Mouse (Mus musculus) adrenal gland (tissue): Measurements from ENCODE around the gene Npcd.

Experiments
- intact Hi-C: fragments of 180-260 bp; cut with DNase I; formaldehyde crosslinking; loops from one replicate; pipeline ENCODE4 v1.15.1; 2025
- long read RNA-seq, 2 experiments: library from polyadenylated mRNA; unstranded; transcript quantifications; one replicate each; pipeline ENCODE4 v2.0.0; 2020; ENCODE audit warnings: borderline replicate concordance in 1 of 2; ENCODE audit not compliant: insufficient replicate concordance in 1 of 2

Gene Npcd
- long read RNA-seq, experiment 1, partial matches to known transcripts = 0 of 1 reads
- long read RNA-seq, experiment 1, other reads (novel, unspliced or antisense) = 1 of 1 reads
- long read RNA-seq, experiment 2, partial matches to known transcripts = 1 of 2 reads
- long read RNA-seq, experiment 2, other reads (novel, unspliced or antisense) = 1 of 2 reads

- intact Hi-C loops = loop anchor here (5.0 to 10.0 kb wide), 2 partner anchors 82 to 240 kb away; no protein-coding TSS in a partner anchor
Measured at GRCm38 (mm10) chr15:79834130-79834880, at the start of gene Npcd, which contains the start of gene Cbx6. Npcd (minus strand) TSS chr15:79834237. Cbx6 (minus strand) TSS chr15:79834688.

- intact Hi-C loops = loop anchor here (2.0 kb wide), 1 partner anchor 53 kb away; no protein-coding TSS in a partner anchor
Measured at GRCm38 (mm10) chr15:79883352-79883822, 49.4 kb upstream of the Npcd start.

GRCm38 (mm10) chr15:79882623-79883267 is 48.7 kb upstream of the Npcd start:
- intact Hi-C loops = loop anchor here (2.0 kb wide), 1 partner anchor 52 kb away; no protein-coding TSS in a partner anchor

GRCm38 (mm10) chr15:79880477-79880876 is 46.4 kb upstream of the Npcd start:
- intact Hi-C loops = no loop called here

GRCm38 (mm10) chr15:79879319-79879718 is 45.3 kb upstream of the Npcd start:
- intact Hi-C loops = no loop called here

GRCm38 (mm10) chr15:79878725-79879136 is 44.7 kb upstream of the Npcd start:
- intact Hi-C loops = no loop called here

- intact Hi-C loops = no loop called here
Measured at GRCm38 (mm10) chr15:79875261-79875995, 41.4 kb upstream of the Npcd start.

GRCm38 (mm10) chr15:79873995-79874394 is 40.0 kb upstream of the Npcd start:
- intact Hi-C loops = no loop called here

- intact Hi-C loops = no loop called here
Measured at GRCm38 (mm10) chr15:79873545-79873944, 39.5 kb upstream of the Npcd start.

GRCm38 (mm10) chr15:79867260-79868002 is 33.4 kb upstream of the Npcd start:
- intact Hi-C loops = no loop called here

- intact Hi-C loops = no loop called here
Measured at GRCm38 (mm10) chr15:79859821-79860220, 25.8 kb upstream of the Npcd start.

GRCm38 (mm10) chr15:79858979-79859378 is 24.9 kb upstream of the Npcd start:
- intact Hi-C loops = no loop called here

GRCm38 (mm10) chr15:79850143-79850542 is 16.1 kb upstream of the Npcd start:
- intact Hi-C loops = no loop called here

GRCm38 (mm10) chr15:79847100-79847499 is 13.1 kb upstream of the Npcd start:
- intact Hi-C loops = no loop called here

- intact Hi-C loops = no loop called here
Measured at GRCm38 (mm10) chr15:79845986-79846385, 11.9 kb upstream of the Npcd start.

- intact Hi-C loops = no loop called here
Measured at GRCm38 (mm10) chr15:79842985-79843384, 8.9 kb upstream of the Npcd start.

- intact Hi-C loops = no loop called here
Measured at GRCm38 (mm10) chr15:79840281-79840680, 6.2 kb upstream of the Npcd start.

GRCm38 (mm10) chr15:79834881-79835260 is 834 bp upstream of the Npcd start:
- intact Hi-C loops = loop anchor here (5.0 to 10.0 kb wide), 2 partner anchors 83 to 240 kb away; no protein-coding TSS in a partner anchor

GRCm38 (mm10) chr15:79833251-79834050 is 586 bp downstream of the Npcd start:
- intact Hi-C loops = loop anchor here (5.0 to 10.0 kb wide), 2 partner anchors 81 to 241 kb away; no protein-coding TSS in a partner anchor
